Mouse (Mus musculus) liver, adult 2 months (tissue): ENCODE results near the gene Orm3.

Experiments
- CTCF ChIP-seq: fragments of 200-500 bp; IDR thresholded peaks from 2 replicates; pipeline ENCODE4 v1.5.1; 2011; ENCODE audit warnings: low read depth, low read length, control low read depth
- POLR2A ChIP-seq: fragments of 200-500 bp; IDR thresholded peaks from 2 replicates; pipeline ENCODE4 v1.6.1; 2011; ENCODE audit warnings: low read length, control low read depth; ENCODE audit not compliant: insufficient read depth; ENCODE audit errors: extremely low read depth

- no peak for TF ChIP-seq POLR2A
- TF ChIP-seq CTCF: no peak
Measured at GRCm38 (mm10) chr4:63388029-63388428, 32.1 kb downstream of the Orm3 start.
